Mouse (Mus musculus) C2C12 (cell line): ENCODE data around the gene Gast.

ENCODE experiments used
- CEBPB ChIP-seq: IDR thresholded peaks from one replicate; pipeline ENCODE4 v1.6.1; 2011; ENCODE audit warnings: low read depth, mild to moderate bottlenecking, control low read depth, moderate library complexity
- CTCF ChIP-seq: IDR thresholded peaks from one replicate; pipeline ENCODE4 v1.5.1; 2011; ENCODE audit not compliant: control insufficient read depth, insufficient read depth, insufficient read length
- MYOD1 ChIP-seq: IDR thresholded peaks from one replicate; pipeline ENCODE4 v1.6.1; 2011; ENCODE audit warnings: low read depth; ENCODE audit not compliant: control insufficient read depth, insufficient read length
- USF1 ChIP-seq: IDR thresholded peaks from one replicate; pipeline ENCODE4 v1.6.1; 2011; ENCODE audit warnings: low read depth, mild to moderate bottlenecking, control low read depth, moderate library complexity

DNA sequence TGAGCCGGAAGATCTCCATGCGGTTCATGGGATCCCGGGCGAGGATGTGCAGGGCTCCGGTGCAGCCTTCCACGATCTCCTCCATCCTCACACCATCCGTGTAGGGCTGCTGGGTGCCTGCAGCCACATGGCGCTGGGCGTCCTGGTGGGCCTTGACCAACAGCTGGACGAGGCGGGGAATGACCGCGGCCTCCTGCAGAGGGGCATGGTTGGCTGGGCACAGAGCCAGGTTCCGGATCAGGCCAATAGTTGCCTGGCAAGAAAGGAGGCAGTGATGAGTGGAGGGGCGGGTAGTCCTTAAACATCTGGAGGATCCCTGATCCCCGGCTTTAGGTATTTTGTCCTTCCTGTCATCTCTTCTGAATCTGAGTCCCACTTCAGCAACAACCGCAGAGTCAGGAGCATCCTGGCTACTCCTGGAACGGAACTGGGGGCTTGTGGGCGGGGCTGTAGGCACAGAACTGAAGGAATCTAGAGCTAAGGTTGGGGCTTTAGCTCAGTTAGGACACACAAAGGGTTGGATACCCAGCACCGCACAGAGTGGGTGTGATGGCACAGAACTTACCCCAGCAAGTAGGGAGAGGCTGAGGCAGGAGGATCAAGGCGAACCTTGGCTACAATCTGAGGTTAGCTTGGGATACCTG, 42.7 kb downstream of the Gast start:
- no peak for TF ChIP-seq CTCF
- no peak for TF ChIP-seq USF1
- no peak for TF ChIP-seq CEBPB
- TF ChIP-seq MYOD1: no peak
